Mouse (Mus musculus): ENCODE results near the gene Mapk14.

The Mapk14 gene

GRCm38 (mm10) chr17:28750580-28750979 lies 59.5 kb downstream of the Mapk14 start:
- POLR2A ChIA-PET, result no interaction called here
- CTCF ChIA-PET, result no interaction called here

- ChIA-PET CTCF (interaction anchor here in 2 of 4 experiments (0.6 to 2.3 kb wide), 7 partner anchors 11 to 219 kb away, joined by 3 to 6 read pairs (median 4); no protein-coding TSS in a partner anchor), POLR2A (interaction anchor here in 1 of 4 experiments (0.6 to 1.2 kb wide), 4 partner anchors 11 to 45 kb away, joined by 3 to 4 read pairs (median 3); no protein-coding TSS in a partner anchor)
Measured at GRCm38 (mm10) chr17:28756447-28756846, 65.3 kb downstream of the Mapk14 start.

DNA sequence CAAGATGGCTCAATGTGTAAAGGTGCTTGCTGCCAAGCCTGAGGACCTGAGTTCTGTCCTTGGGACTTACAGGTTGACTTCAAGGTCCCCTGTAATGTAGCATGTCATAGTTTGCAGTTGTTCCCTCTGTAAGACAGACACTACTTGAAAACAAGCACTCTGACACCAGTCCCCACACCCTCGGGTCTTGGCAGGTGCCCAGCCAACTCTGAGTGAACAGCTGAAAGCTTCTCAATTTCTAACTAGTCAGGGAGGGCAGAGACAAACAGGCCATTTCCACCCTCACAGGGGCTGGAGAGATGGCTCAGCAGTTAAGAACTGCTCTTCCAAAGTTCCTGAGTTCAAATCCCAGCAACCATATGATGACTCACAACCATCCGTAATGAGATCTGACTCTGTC lies 66.3 kb downstream of the Mapk14 start:
- CTCF ChIA-PET, result interaction anchor here in 1 of 4 experiments (0.6 to 2.3 kb wide), 2 partner anchors 119 to 579 kb away, joined by 4 to 6 read pairs; no protein-coding TSS in a partner anchor
- POLR2A ChIA-PET, result interaction anchor here in 1 of 4 experiments (0.6 kb wide), 1 partner anchor 242 kb away, joined by 3 read pairs; no protein-coding TSS in a partner anchor

DNA sequence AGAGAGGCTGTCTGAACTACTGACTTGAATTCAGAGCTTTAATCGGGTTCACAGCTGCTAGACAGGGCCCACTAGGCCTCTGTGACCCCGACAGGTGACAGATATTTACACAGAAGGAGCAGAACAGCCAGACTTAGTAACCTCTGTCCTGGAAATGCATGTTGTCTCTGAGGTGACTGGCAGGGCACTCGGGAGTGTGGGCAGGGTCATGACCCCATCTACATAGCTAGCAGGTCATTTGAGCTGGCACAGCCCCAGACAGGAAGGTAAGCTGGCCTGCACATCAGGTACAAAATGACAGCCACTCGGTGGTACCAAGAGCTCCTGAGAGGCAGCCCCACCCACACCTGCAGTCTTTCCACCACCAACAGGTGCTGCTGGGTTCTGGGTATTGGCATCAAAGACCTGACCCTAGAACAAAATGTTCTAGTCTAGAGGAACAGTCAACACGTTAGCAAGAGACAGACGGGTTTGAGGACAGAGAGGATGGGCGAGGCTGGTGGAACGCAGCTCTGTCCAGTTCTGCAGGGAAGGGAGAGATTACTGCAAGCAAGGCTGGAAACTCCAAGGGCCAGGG lies 69.7 kb downstream of the Mapk14 start:
- ChIA-PET CTCF (interaction anchor here in 3 of 4 experiments (0.7 to 1.5 kb wide), 8 partner anchors 8 to 148 kb away, joined by 3 to 7 read pairs (median 3); no protein-coding TSS in a partner anchor), POLR2A (interaction anchor here in 2 of 4 experiments (0.5 to 1.7 kb wide), 6 partner anchors 9 to 166 kb away, joined by 3 to 7 read pairs (median 4); partner anchors contain the start of gene Mapk14 (in 1 of the 2))

GRCm38 (mm10) chr17:28761871-28762270 lies 70.7 kb downstream of the Mapk14 start:
- ChIA-PET POLR2A (interaction anchor here in 2 of 4 experiments (1.0 to 1.7 kb wide), 4 partner anchors 26 to 165 kb away, joined by 3 to 5 read pairs (median 4); partner anchors contain the start of gene Mapk14 (in 1 of the 2)), CTCF (interaction anchor here in 2 of 4 experiments (0.6 to 1.3 kb wide), 6 partner anchors 16 to 166 kb away, joined by 3 to 4 read pairs (median 3); no protein-coding TSS in a partner anchor)

GRCm38 (mm10) chr17:28766203-28766602 lies 75.1 kb downstream of the Mapk14 start:
- CTCF ChIA-PET, result interaction anchor here in 2 of 4 experiments (0.6 to 1.0 kb wide), 2 partner anchors 10 to 162 kb away, joined by 3 read pairs; no protein-coding TSS in a partner anchor
- POLR2A ChIA-PET, result interaction anchor here in 3 of 4 experiments (0.6 to 1.3 kb wide), 8 partner anchors 9 to 467 kb away, joined by 3 to 4 read pairs (median 3); no protein-coding TSS in a partner anchor

- CTCF ChIA-PET, result interaction anchor here in 1 of 4 experiments (1.0 kb wide), 1 partner anchor 9 kb away, joined by 3 read pairs; no protein-coding TSS in a partner anchor
Measured at GRCm38 (mm10) chr17:28766781-28767515, 75.8 kb downstream of the Mapk14 start.

GRCm38 (mm10) chr17:28769121-28769874 lies 78.2 kb downstream of the Mapk14 start, which contains the start of gene Mapk13:
Mapk13 (plus strand) TSS chr17:28769297.
- CTCF ChIA-PET, result interaction anchor here in 3 of 4 experiments (0.5 to 1.5 kb wide), 3 partner anchors 11 to 1142 kb away, joined by 3 to 4 read pairs (median 4); no protein-coding TSS in a partner anchor
- POLR2A ChIA-PET, result interaction anchor here in 3 of 4 experiments (0.5 to 2.9 kb wide), 13 partner anchors 8 to 439 kb away, joined by 3 to 17 read pairs (median 4); no protein-coding TSS in a partner anchor

More at GRCm38 (mm10) chr17:28766781-28767515, 75.8 kb downstream of the Mapk14 start:
- POLR2A ChIA-PET, result interaction anchor here in 3 of 4 experiments (1.0 to 1.3 kb wide), 5 partner anchors 8 to 22 kb away, joined by 3 to 6 read pairs (median 4); no protein-coding TSS in a partner anchor

GRCm38 (mm10) chr17:28769875-28770421 lies 78.8 kb downstream of the Mapk14 start:
- CTCF ChIA-PET, result interaction anchor here (0.5 to 1.5 kb wide), 8 partner anchors 11 to 1141 kb away, joined by 3 to 5 read pairs (median 4); no protein-coding TSS in a partner anchor
- POLR2A ChIA-PET, result interaction anchor here (0.5 to 2.9 kb wide), 17 partner anchors 9 to 440 kb away, joined by 3 to 17 read pairs (median 3); no protein-coding TSS in a partner anchor

DNA sequence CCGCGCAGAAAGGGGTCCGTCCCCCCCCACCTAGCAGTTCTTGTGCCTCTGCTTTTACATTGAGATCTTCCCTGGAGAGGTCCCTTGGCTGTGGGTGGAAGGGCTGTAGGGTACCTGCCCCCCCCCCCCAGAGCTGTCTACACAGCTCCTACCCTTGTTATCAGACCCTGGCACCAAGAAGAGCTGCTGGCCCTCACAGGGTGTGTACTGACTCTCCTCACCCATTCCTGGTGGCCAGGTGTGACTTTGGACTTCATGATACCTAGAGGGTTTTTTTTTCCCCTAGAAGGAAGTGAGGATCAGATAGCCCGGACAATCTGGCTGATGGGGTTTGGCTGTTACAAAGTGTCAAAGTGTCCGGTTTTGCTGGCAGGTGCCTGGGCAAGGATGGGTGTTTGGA lies 80.2 kb downstream of the Mapk14 start:
- CTCF ChIA-PET, result interaction anchor here in 2 of 4 experiments (0.6 to 1.5 kb wide), 6 partner anchors 53 to 160 kb away, joined by 3 to 9 read pairs (median 3); no protein-coding TSS in a partner anchor
- POLR2A ChIA-PET, result interaction anchor here in 2 of 4 experiments (0.6 to 2.9 kb wide), 6 partner anchors 17 to 125 kb away, joined by 3 to 17 read pairs (median 3); no protein-coding TSS in a partner anchor

- ChIA-PET POLR2A (interaction anchor here in 3 of 4 experiments (0.7 to 1.4 kb wide), 5 partner anchors 73 to 1445 kb away, joined by 3 to 12 read pairs (median 5); partner anchors contain the start of gene Mapk14 (in 1 of the 3)), CTCF (interaction anchor here (0.6 to 1.1 kb wide), 8 partner anchors 27 to 383 kb away, joined by 3 to 10 read pairs (median 4); partner anchors contain the start of gene Brpf3 (in 1 of the 4))
Measured at GRCm38 (mm10) chr17:28774303-28774702, 83.2 kb downstream of the Mapk14 start.

DNA sequence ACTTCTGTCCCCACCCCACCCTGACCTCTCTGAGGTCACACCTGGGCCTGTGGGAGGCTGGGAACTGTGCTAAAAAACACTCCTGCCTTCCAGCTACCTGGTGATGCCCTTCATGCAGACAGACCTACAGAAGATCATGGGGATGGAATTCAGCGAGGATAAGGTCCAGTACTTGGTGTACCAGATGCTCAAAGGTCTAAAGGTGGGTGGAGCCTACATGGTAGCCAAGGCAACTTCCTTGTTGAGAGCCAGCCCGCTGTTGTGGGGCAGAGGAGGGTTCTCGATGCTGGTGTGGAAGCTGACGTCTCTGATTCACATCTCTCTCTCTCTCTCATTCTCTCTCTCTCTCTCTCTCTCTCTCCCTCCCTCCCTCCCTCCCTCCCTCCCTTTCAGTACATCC lies 84.0 kb downstream of the Mapk14 start:
- CTCF ChIA-PET, result interaction anchor here in 3 of 4 experiments (0.6 to 2.8 kb wide), 11 partner anchors 12 to 238 kb away, joined by 3 to 20 read pairs (median 5); no protein-coding TSS in a partner anchor
- POLR2A ChIA-PET, result interaction anchor here in 3 of 4 experiments (0.7 to 5.1 kb wide), 6 partner anchors 9 to 1444 kb away, joined by 3 to 27 read pairs (median 6); no protein-coding TSS in a partner anchor

- CTCF ChIA-PET, result interaction anchor here in 3 of 4 experiments (0.6 to 2.8 kb wide), 20 partner anchors 10 to 212 kb away, joined by 3 to 20 read pairs (median 4); partner anchors contain the start of gene Brpf3 (in 1 of the 3)
Measured at GRCm38 (mm10) chr17:28776817-28777216, 85.7 kb downstream of the Mapk14 start.

DNA sequence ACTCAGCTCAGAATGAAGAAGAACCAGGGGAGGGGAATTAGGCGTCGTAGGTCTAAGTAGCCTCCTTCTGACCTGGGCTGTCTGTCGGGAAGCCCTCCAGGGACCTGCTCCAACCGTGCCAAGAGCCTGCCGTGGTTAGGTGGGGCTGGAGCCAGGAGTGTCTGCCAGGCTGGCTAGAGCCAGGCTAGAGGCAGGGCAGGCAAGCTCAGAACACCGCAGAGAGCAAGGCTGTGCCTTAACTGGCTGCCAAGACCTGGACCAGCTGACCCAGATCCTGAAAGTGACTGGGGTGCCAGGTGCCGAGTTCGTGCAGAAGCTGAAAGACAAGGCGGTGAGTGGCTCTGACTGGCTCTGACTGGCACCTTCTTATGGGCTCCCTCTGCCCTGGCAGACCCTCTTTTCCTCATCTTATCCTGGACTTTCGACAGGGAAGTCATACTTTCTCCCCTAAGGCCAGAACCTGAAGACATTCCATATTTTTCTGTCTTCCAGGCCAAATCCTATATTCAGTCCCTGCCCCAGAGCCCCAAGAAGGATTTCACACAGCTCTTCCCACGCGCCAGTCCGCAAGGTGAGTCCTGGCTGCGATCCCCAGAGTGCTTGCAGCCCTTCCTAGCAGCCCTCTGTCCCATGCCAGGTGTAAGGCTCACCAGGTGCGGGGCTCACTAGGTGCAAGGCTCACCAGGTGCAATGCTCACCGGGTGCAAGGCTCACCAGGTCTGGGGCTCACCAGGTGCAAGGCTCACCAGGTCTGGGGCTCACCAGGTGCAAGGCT lies 86.3 kb downstream of the Mapk14 start:
- ChIA-PET CTCF (interaction anchor here (0.5 to 2.8 kb wide), 20 partner anchors 10 to 213 kb away, joined by 3 to 20 read pairs (median 4); partner anchors contain the start of gene Brpf3 (in 2 of the 4)), POLR2A (interaction anchor here in 3 of 4 experiments (0.7 to 5.1 kb wide), 14 partner anchors 10 to 959 kb away, joined by 3 to 27 read pairs (median 3); no protein-coding TSS in a partner anchor)

More at GRCm38 (mm10) chr17:28776817-28777216, 85.7 kb downstream of the Mapk14 start:
- POLR2A ChIA-PET, result interaction anchor here in 3 of 4 experiments (1.1 to 5.1 kb wide), 12 partner anchors 11 to 190 kb away, joined by 3 to 27 read pairs (median 4); no protein-coding TSS in a partner anchor

GRCm38 (mm10) chr17:28779735-28780134 lies 88.6 kb downstream of the Mapk14 start:
- ChIA-PET POLR2A (interaction anchor here in 3 of 4 experiments (0.6 to 5.1 kb wide), 6 partner anchors 8 to 178 kb away, joined by 3 to 27 read pairs (median 4); no protein-coding TSS in a partner anchor), CTCF (interaction anchor here in 1 of 4 experiments (0.7 kb wide), 1 partner anchor 126 kb away, joined by 3 read pairs; no protein-coding TSS in a partner anchor)

Data from embryonic stem cell, embryonic (primary cell).